Mouse (Mus musculus): Measurements from ENCODE around the gene Pdgfc.

- 0 out of 2 replicates have a peak, but pooled peaks have one; percentile 15 for TF ChIP-seq CTCF (IDR thresholded peaks at IDR 0.05; ENCODE audit: extremely low read depth, insufficient read depth, low read length)
- TF ChIP-seq POLR2A (IDR thresholded peaks at IDR 0.05; ENCODE audit: extremely low read depth, insufficient read depth, low read length), result no peak
Measured at GRCm38 (mm10) chr3:81039131-81039653, 3.0 kb downstream of the Pdgfc start.

All from cortical plate, adult 2 months (tissue).